Mouse (Mus musculus): ENCODE measurements around the gene Rnf145. TPM values are rescaled to one million over a fixed set of nuclear protein-coding genes. Genes with fewer than 3 reads are reported as not detected.

Gene Rnf145
- total RNA-seq, 2 experiments from 2014 or later = 90.7 to 106 TPM

DNA sequence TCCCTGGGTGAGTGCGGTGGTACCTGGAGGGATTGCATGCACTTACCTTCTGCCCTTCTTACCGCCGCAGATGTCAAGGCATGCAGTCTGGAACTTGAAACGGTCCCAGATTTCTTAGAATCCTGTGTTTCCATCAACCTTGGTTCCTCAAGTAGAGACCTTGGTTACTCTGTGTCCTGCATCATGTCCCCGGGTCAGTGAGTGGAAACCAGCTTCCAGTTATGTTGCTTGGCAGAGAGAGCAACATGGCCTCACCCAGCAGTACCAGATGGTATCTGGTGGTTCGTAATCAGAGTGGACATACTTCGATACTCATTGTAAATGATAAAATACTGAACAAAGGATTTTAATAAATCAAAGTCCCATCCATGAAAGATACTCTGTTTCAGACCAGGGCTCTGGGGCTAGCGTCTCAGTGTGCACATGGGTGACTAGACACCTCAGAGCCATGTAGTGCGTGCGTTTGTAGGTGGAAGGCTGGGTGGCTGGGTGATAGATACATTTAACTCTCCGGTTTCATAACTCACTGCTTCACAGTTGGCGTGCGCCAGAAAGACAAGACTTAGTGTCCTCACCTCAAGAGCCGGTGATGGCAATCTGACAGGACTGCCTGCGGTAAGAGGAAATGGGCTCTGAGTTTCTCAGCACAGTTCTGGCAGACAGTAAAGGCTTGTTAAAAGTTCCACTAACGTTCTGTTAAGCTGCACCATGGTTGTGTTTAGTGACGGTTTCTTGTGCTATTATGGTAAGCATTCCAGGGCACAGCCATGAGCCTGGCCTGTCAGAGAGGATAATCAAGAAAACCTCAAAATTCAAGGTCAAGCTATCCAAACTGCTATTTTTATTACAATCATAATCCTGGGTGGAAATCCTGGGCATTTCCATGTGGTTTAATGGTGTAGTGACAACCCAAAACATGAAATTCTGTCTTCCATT, 14.3 kb downstream of the Rnf145 start:
- no peak for DNase-seq (ENCODE audit: extremely low spot score in 1 of 2, low spot score in 1 of 2)

DNA sequence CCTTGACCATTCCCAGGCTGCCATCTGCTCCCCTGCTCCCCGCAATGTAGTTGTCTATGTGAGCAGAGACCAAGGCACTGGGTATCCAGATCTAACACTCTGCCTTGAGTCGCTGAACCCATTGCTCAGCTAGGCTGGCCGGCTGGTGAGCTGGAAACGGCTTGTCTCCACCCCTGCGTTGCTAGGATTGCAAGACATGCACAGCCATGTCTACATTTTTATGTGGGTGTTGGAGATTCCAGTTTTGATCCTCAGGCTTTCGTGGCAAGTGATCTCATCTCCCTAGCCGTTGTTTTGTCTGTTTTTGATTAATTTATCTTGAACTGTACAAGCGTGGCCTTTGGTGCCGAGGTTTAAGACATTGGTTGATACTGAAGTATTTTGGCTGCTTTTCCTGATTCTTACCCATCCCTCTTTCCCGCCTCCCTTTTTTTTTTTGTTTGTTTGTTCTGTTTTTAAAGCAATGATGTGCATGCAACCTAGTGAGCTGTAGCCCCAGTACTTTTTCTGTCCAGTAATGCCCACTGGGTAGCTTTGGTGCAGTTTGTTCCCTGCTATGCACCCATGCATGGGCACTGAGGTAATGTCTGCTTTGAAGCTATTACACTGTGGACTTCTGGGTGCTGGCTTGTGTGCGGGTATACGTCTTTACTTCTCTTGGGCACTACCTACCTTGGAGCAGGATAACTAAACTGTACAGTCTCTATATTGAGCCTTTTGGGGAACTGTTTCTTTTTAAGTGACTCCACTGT, 16.4 kb downstream of the Rnf145 start:
- DNase-seq (ENCODE audit: extremely low spot score in 1 of 2, low spot score in 1 of 2) = no peak

GRCm38 (mm10) chr11:44537403-44537802, 18.6 kb downstream of the Rnf145 start:
- no peak for DNase-seq (ENCODE audit: extremely low spot score in 1 of 2, low spot score in 1 of 2)

DNA sequence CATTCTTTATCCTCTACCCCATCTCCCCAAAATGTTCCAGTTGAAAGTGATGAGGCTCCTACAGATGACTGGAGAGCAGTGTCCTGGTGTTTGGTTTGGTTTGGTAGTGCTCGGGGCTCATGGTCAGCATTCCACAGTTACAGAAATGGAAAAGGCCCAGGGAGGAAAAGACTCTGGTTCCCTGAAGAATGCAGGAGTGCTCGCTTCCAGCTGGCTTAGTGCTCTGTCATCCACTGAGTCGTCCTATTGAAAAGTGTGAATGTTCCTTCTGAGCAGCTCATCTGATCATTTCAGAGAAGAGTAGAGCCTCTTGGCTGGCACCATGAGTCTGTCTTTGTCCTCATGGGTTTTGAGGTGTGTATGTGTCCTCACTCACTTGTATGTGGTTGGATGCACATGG, 19.3 kb downstream of the Rnf145 start:
- no peak for DNase-seq (ENCODE audit: extremely low spot score in 1 of 2, low spot score in 1 of 2)

DNA sequence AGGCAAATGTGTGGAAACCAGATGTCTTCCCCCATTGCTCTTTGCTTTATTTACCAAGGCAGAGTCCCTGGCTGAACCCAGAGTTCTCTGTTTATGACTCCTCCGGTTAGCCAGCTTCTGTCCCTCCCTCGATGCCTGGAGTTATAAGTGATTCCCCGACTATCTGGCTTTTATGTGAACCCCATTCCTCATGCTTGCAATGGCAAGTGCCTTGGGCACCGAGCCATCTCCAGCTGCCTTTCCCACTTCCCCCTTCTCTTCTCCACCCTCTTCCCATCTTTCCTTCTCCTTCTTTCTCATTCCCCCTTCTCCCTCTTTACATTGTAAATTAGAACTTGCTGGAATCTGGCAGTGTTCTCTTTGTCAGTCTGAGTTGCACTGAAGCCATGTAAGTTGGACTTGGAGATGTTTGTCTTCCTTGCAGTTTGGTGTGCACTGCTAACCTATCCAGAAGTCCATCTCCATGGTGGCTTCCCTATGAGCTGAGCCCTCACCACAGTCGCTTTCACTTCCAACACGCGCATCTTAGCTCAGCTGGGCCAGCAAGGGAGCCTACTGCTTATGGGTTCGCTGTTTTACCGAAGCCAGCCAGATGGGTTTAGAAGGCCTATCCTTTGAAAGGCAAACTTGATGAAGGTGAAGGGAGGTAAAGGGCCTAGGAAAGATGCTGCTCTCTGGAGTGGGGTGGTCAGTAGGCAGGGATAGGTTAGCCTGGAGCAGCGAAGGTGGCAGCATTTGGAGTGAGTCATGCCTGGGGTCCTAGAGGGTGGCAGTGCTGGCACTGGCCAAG, 19.9 kb downstream of the Rnf145 start:
- DNase-seq (ENCODE audit: extremely low spot score in 1 of 2, low spot score in 1 of 2) = no peak

GRCm38 (mm10) chr11:44539291-44539930, 20.6 kb downstream of the Rnf145 start:
- DNase-seq (ENCODE audit: extremely low spot score in 1 of 2, low spot score in 1 of 2) = no peak

GRCm38 (mm10) chr11:44540243-44540642, 21.5 kb downstream of the Rnf145 start:
- DNase-seq (ENCODE audit: extremely low spot score in 1 of 2, low spot score in 1 of 2) = no peak

DNA sequence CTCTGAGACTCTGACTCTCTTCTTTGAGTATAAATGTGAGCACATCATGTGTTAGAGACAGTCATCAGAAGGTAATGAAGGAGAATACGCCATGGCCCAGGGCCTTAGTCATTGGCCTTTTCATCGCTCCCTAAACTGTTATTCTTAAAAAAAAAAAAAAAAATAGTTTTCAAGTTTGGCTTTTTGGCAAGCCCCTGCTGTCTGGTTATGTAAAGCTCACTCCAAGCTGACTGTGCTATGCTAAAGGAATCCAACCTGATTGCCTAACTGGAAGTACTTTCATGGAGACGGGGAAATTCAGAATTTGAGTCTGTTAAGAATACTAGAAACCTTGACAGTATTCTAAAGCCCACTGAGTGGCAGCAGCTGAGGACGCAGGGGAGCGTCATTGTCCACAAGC, 22.5 kb downstream of the Rnf145 start:
- DNase-seq (ENCODE audit: extremely low spot score in 1 of 2, low spot score in 1 of 2) = no peak

DNA sequence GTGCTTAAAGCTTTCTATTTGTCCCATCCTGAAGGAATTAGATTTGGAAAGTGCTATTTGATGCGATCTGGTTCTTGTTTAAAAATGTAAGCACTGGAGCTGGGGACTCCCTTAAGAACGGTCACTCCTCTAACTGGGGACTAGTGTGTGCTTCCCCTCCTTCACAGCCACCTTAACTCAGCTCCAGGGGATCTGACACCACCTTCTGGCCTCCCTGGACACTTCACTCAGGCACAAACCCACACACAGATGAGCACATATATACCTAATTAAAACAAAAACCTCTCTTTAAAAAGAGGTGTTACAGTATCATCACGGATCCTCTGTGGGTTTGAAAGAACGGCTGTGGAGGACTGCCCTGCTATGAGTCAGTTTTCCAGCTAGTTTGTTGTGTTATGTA, 23.0 kb downstream of the Rnf145 start:
- no peak for DNase-seq (ENCODE audit: extremely low spot score in 1 of 2, low spot score in 1 of 2)

- no peak for DNase-seq (ENCODE audit: extremely low spot score in 1 of 2, low spot score in 1 of 2)
Measured at GRCm38 (mm10) chr11:44543593-44543992, 24.8 kb downstream of the Rnf145 start.

GRCm38 (mm10) chr11:44543996-44544395, 25.2 kb downstream of the Rnf145 start:
- DNase-seq (ENCODE audit: extremely low spot score in 1 of 2, low spot score in 1 of 2) = no peak

DNA sequence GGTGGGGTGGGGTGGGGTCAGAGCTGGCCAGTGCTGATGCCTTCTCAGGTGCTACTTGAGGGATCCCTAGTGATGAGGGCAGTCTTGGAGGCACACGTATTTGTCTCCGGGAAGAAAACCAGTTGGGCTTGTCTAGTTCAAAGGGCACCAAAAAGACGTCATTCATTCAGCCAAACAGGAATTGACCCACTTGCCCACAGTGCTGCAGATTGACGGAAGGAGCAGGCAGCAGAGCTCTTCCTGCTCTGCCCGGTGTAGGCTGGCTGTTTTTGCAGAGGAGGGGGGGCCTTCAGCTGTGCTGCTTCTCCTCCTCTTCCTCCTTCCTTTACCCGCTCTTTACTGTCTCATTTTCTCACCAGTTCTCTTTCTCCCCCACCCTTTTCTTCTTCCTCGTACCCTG, 26.4 kb downstream of the Rnf145 start:
- DNase-seq (ENCODE audit: extremely low spot score in 1 of 2, low spot score in 1 of 2) = no peak

DNA sequence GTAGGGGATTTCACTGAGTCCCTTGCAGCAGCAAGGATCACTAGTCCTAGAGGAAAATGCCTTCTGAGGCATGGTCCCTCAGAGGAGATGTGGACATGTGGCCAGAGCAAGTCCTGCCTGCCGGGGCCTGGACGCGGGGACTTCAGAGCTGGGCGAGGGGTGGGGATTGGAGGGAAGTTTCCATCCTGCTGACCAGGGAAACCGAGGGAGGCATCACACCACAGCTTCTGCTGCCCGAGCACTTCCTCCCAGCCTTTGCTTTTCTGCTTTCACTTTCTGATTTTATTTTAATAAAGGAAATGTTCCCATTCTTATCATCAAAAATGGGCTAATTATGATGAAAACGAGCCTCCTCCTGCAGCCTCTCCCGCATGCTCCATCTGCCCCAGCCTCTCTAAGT, 27.5 kb downstream of the Rnf145 start:
- no peak for DNase-seq (ENCODE audit: extremely low spot score in 1 of 2, low spot score in 1 of 2)

DNA sequence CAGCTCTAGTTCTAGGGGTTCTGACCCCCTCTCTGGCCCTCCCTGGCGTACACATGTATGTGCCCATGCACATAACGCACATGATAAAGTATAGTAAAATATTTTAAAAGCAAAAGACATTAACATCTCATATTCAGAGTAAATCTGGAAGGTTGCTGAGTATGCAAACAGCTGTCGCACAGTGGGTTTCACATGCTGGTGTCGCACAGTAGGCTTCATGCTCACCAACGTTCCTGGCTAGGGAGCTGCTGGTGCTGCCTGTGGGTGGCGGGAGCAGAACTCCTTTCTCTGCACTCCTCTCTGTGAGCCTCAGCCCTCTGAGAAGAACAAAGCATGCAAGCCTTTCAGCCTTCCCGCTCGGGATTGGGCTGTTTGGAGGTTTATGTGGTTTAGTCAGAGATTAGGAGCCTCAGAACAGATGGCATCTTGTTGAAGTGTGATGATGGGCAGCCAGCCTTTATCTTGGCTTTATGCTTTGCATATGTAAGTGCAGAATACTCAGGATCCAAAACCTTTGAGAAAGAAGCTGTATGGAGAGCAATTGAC, 29.0 kb downstream of the Rnf145 start:
- no peak for DNase-seq (ENCODE audit: extremely low spot score in 1 of 2, low spot score in 1 of 2)

- no peak for DNase-seq (ENCODE audit: extremely low spot score in 1 of 2, low spot score in 1 of 2)
Measured at GRCm38 (mm10) chr11:44548816-44549215, 30.1 kb downstream of the Rnf145 start.

- no peak for DNase-seq (ENCODE audit: extremely low spot score in 1 of 2, low spot score in 1 of 2)
Measured at GRCm38 (mm10) chr11:44549511-44550278, 30.9 kb downstream of the Rnf145 start.

DNA sequence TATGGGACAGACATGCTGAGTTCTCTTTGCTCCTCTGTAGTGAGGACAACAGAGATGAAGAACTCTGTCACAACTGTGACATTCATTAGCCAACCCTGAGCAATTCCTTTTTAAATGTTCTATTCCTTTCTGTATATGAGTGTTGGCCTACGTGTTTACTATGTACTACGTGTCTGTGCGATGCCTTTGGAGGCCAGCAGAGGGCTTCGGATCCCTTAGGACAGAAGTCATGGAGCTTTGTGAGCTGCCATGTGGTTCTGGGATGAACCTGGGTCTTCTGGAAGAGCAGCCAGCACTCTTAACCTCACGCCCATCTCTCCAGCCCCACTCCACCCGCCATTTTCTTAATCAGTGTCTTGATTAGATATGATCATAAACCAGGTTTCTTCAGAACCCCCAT, 32.2 kb downstream of the Rnf145 start:
- no peak for DNase-seq (ENCODE audit: extremely low spot score in 1 of 2, low spot score in 1 of 2)

- DNase-seq (ENCODE audit: extremely low spot score in 1 of 2, low spot score in 1 of 2) = no peak
Measured at GRCm38 (mm10) chr11:44554339-44554738, 35.6 kb downstream of the Rnf145 start.

- no peak for DNase-seq (ENCODE audit: extremely low spot score in 1 of 2, low spot score in 1 of 2)
Measured at GRCm38 (mm10) chr11:44558521-44558920, 39.8 kb downstream of the Rnf145 start.
